Mouse (Mus musculus): Measurements from ENCODE around the gene Gm20521. TPM values are rescaled to one million over a fixed set of nuclear protein-coding genes. Genes with fewer than 3 reads are reported as not detected.

Gene Gm20521
- polyA plus RNA-seq, 1 experiment from 2014 or later, result not detected

DNA sequence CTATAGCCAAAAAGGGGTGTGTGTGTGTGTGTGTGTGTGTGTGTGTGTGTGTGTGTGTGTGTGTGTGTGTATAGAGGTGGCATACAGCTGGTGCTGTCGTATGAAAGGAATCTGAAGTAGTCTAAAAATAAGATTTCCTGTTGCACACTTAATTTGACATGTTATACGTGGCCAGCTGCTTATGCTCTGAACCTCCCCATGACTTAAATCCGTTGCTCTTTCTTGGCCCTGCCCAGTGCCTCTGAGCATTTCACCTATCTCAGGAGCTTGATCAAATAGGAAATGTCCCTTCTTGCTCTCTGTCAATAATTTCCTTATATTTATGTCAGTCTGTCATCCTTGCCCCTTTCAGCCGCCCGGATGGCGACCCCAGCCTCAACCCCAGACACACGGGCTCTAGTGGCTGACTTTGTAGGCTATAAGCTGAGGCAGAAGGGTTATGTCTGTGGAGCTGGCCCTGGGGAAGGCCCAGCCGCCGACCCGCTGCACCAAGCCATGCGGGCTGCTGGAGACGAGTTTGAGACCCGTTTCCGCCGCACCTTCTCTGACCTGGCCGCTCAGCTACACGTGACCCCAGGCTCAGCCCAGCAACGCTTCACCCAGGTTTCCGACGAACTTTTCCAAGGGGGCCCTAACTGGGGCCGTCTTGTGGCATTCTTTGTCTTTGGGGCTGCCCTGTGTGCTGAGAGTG lies 926 bp downstream of the Gm20521 start:
- H3K27ac ChIP-seq (ENCODE audit: low read length), result peak overlapping the region; percentile 74
- peak overlapping the region; percentile 90 for H3K4me2 ChIP-seq (ENCODE audit: low read length)
- peak overlapping the region; percentile 55 for H3K4me3 ChIP-seq (replicated peaks; ENCODE audit: low read length)
- no peaks in the 10 kb centered on the region for H3K36me3 ChIP-seq (ENCODE audit: control insufficient read depth, insufficient read depth)
- ATAC-seq, result no peak
- WGBS, result 26% methylated on average over 21 of the region's 21 CpGs
- no peaks in the 10 kb centered on the region for H3K27me3 ChIP-seq (replicated peaks; ENCODE audit: control insufficient read depth, insufficient read depth, low read length)
- peak overlapping the region; percentile 69 for H3K9ac ChIP-seq (replicated peaks; ENCODE audit: low read depth, low read length)
- H3K9me3 ChIP-seq (ENCODE audit: control insufficient read depth, low read length), result no peaks in the 10 kb centered on the region
- peaks cover 23% of the 10 kb centered on the region for H3K4me1 ChIP-seq (replicated peaks; ENCODE audit: control insufficient read depth, insufficient read depth, low read length)

DNA sequence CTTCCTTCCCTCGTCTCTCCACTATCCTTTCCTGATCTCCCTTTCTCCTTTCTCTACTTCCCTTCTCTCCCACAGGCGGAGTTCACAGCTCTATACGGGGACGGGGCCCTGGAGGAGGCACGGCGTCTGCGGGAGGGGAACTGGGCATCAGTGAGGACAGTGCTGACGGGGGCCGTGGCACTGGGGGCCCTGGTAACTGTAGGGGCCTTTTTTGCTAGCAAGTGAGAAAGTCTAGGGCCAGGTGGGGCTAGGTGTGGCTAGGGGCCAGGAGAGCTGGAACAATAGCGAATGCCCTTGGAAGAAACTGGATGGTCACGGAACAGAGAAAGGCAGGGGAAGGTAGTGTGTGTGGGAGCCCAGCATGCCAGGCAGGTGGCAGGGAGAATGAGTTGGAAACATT lies 2.1 kb downstream of the Gm20521 start:
- Histone ChIP-seq H3K36me3 (ENCODE audit: control insufficient read depth, insufficient read depth) (no peaks in the 10 kb centered on the region), H3K27me3 (replicated peaks; ENCODE audit: control insufficient read depth, insufficient read depth, low read length) (no peaks in the 10 kb centered on the region), H3K27ac (ENCODE audit: low read length) (no peak overlapping the region), H3K4me3 (replicated peaks; ENCODE audit: low read length) (no peak overlapping the region), H3K4me2 (ENCODE audit: low read length) (no peak overlapping the region), H3K4me1 (replicated peaks; ENCODE audit: control insufficient read depth, insufficient read depth, low read length) (peaks cover 23% of the 10 kb centered on the region), H3K9me3 (ENCODE audit: control insufficient read depth, low read length) (no peaks in the 10 kb centered on the region), H3K9ac (replicated peaks; ENCODE audit: low read depth, low read length) (no peak overlapping the region)
- 93% methylated on average over 11 of the region's 11 CpGs for WGBS
- ATAC-seq, result no peak

DNA sequence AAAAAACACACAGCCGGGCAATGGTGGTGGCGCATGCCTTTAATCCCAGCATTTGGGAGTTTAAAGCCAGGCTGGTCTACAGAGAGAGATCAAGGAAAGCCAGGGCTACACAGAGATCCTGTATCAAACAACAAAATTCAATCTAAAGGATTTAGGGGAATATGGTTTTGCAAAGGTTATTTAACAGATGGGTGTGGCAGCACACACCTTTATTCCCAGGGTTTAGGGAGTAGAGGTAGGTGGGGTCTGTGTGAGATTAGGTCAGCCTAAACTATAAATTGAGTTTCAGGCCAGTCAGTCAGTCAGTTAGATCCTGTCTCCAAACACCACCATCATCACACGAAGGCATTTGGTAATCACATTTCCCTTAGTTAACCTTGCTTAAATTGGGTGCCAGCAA lies 9.0 kb downstream of the Gm20521 start, which contains the start of gene Pabpn1:
Pabpn1 (plus strand) TSS at position 301 of the 400 bp plus-strand sequence.
- no peaks in the 10 kb centered on the region for H3K27me3 ChIP-seq (replicated peaks; ENCODE audit: control insufficient read depth, insufficient read depth, low read length)
- H3K9ac ChIP-seq (replicated peaks; ENCODE audit: low read depth, low read length), result peak within 1 kb of the TSS; percentile 59; the same call in 1 of the 2 replicates
- H3K4me1 ChIP-seq (replicated peaks; ENCODE audit: control insufficient read depth, insufficient read depth, low read length), result peaks cover 18% of the 10 kb centered on the region
- H3K36me3 ChIP-seq (ENCODE audit: control insufficient read depth, insufficient read depth), result peaks cover 12% of the 10 kb centered on the region
- no peak for ATAC-seq
- H3K4me2 ChIP-seq (ENCODE audit: low read length), result peak within 1 kb of the TSS; percentile 59
- WGBS, result 95% methylated on average over 3 of the region's 3 CpGs
- peak within 1 kb of the TSS; percentile 94 for H3K4me3 ChIP-seq (replicated peaks; ENCODE audit: low read length)
- H3K9me3 ChIP-seq (ENCODE audit: control insufficient read depth, low read length), result no peaks in the 10 kb centered on the region
- peak within 1 kb of the TSS; percentile 94 for H3K27ac ChIP-seq (ENCODE audit: low read length)

DNA sequence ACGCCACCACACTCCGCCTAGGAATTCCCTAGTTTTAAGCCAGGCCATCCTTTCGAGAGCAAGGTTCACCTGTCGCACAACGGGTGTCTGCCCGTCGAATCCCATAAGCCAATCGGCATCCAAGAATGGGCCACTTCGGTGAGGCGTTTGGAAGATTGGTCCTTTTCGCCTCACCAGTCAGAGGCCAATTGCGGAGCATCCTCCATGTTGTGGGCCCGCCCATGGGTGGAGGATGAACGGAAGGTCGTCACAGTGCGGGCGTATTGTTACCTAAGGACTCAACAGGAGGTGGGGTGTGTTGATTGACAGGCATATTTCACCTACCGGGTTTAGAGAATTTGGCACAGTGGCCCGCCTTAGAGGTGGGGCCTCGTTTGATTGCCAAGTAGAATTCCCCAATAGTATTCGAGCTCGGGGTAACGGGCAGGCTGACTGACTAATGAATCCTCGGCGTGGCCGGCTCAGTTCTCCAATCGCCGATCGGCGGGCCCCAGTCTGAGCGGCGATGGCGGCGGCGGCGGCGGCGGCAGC lies 10.5 kb downstream of the Gm20521 start:
- H3K4me1 ChIP-seq (replicated peaks; ENCODE audit: control insufficient read depth, insufficient read depth, low read length), result peaks cover 18% of the 10 kb centered on the region
- peak overlapping the region; percentile 91 for H3K9ac ChIP-seq (replicated peaks; ENCODE audit: low read depth, low read length)
- H3K27me3 ChIP-seq (replicated peaks; ENCODE audit: control insufficient read depth, insufficient read depth, low read length), result no peaks in the 10 kb centered on the region
- H3K4me3 ChIP-seq (replicated peaks; ENCODE audit: low read length), result peak overlapping the region; percentile 94
- peak overlapping the region; percentile 59 for H3K4me2 ChIP-seq (ENCODE audit: low read length)
- peaks cover 19% of the 10 kb centered on the region for H3K36me3 ChIP-seq (ENCODE audit: control insufficient read depth, insufficient read depth)
- WGBS, result under 1% methylated on average over 38 of the region's 38 CpGs
- no peaks in the 10 kb centered on the region for H3K9me3 ChIP-seq (ENCODE audit: control insufficient read depth, low read length)
- H3K27ac ChIP-seq (ENCODE audit: low read length), result peak overlapping the region; percentile 95
- peak; percentile 99 for ATAC-seq

DNA sequence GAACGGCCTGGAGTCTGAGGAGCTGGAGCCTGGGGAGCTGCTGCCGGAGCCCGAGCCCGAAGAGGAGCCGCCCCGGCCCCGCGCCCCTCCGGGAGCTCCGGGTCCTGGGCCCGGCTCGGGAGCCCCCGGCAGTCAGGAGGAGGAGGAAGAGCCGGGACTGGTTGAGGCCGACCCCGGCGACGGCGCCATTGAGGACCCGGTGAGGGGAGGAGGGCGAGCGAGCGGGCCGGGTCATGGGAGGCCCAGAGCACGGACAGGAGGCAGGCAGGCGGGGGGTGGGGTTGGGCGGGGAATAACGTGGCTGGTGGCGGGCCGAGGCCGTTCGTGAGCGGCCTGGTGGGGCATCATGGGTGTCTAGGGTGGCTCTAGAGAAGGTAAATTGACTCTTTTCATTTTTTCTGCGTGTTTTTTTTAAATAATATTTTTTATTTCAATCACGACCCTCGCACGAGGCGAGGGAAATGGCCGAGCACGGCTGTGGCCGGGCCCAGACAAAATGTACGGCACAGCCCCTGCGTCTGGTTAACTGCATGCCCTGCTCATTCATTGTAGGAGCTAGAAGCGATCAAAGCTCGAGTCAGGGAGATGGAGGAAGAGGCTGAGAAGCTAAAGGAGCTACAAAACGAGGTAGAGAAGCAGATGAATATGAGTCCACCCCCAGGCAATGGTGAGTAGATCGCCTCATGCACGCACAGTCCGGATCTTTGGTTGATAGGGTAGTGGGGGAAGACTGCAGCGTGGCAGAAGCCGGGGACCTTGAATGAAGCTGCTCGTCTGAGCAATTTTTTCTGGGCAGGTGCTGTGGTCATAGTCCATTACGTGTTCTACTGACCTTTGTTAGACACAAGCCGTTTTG lies 11.3 kb downstream of the Gm20521 start:
- Histone ChIP-seq H3K36me3 (ENCODE audit: control insufficient read depth, insufficient read depth) (peaks cover 22% of the 10 kb centered on the region), H3K9ac (replicated peaks; ENCODE audit: low read depth, low read length) (peak overlapping the region; percentile 91), H3K4me2 (ENCODE audit: low read length) (peak overlapping the region; percentile 84), H3K27ac (ENCODE audit: low read length) (peak overlapping the region; percentile 95), H3K9me3 (ENCODE audit: control insufficient read depth, low read length) (no peaks in the 10 kb centered on the region), H3K27me3 (replicated peaks; ENCODE audit: control insufficient read depth, insufficient read depth, low read length) (no peaks in the 10 kb centered on the region), H3K4me1 (replicated peaks; ENCODE audit: control insufficient read depth, insufficient read depth, low read length) (peaks cover 18% of the 10 kb centered on the region), H3K4me3 (replicated peaks; ENCODE audit: low read length) (peak overlapping the region; percentile 94)
- ATAC-seq, result peak; percentile 39
- 0% methylated on average over 47 of the region's 54 CpGs for WGBS

DNA sequence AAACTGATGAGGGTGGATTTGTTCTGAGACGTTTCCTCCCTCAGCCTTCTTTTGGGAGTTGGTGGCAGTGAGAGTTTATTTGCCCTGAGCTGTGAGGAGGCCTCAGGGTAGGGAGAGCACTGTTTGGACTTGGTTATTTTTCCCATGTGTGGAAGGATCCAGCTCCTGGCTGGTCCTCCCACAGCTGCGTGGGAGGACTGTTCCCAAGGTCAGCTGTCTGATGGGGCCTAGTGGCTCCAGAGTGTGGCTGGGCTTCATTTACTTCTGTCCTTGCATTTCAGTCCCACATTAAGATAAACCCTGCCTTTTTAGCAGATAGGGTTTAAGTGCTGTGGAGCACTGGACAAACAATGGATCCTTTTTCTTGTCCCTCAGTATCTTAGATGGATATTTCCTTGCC lies 14.2 kb downstream of the Gm20521 start:
- H3K9ac ChIP-seq (replicated peaks; ENCODE audit: low read depth, low read length), result no peak overlapping the region

DNA sequence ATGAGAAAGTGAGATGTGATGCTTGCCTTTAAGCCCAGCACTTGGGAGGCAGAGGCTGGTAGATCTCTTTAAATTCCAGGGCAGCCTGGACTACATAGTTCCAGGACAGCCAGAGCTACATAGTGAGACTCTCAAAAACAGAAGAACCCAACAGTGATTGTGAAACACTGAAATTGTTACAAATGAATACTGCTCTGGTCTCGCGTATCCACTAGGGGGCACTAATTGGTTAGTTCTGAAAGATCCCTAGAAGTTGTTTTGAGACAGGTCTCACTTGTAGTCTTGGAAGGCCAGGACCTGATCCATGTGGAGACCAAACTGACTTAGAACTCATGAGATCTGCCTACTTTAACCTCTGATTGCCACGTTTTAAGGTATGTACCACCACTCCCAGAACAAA lies 17.1 kb downstream of the Gm20521 start:
- H3K4me1 ChIP-seq (replicated peaks; ENCODE audit: control insufficient read depth, insufficient read depth, low read length), result peaks cover 12% of the 10 kb centered on the region
- H3K27me3 ChIP-seq (replicated peaks; ENCODE audit: control insufficient read depth, insufficient read depth, low read length), result no peaks in the 10 kb centered on the region
- peaks cover 27% of the 10 kb centered on the region for H3K36me3 ChIP-seq (ENCODE audit: control insufficient read depth, insufficient read depth)
- no peaks in the 10 kb centered on the region for H3K9me3 ChIP-seq (ENCODE audit: control insufficient read depth, low read length)
- no peak overlapping the region for H3K4me3 ChIP-seq (replicated peaks; ENCODE audit: low read length)
- no peak overlapping the region for H3K27ac ChIP-seq (ENCODE audit: low read length)
- ATAC-seq, result peak; percentile 70
- H3K4me2 ChIP-seq (ENCODE audit: low read length), result no peak overlapping the region
- no peak overlapping the region for H3K9ac ChIP-seq (replicated peaks; ENCODE audit: low read depth, low read length)
- WGBS, result 2% methylated on average over 3 of the region's 3 CpGs

More for the DNA sequence above, 14.2 kb downstream of the Gm20521 start:
- 71% methylated on average over 2 of the region's 2 CpGs for WGBS
- ATAC-seq, result no peak
- Histone ChIP-seq H3K4me1 (replicated peaks; ENCODE audit: control insufficient read depth, insufficient read depth, low read length) (peaks cover 18% of the 10 kb centered on the region), H3K9me3 (ENCODE audit: control insufficient read depth, low read length) (no peaks in the 10 kb centered on the region), H3K4me2 (ENCODE audit: low read length) (no peak overlapping the region), H3K27me3 (replicated peaks; ENCODE audit: control insufficient read depth, insufficient read depth, low read length) (no peaks in the 10 kb centered on the region), H3K36me3 (ENCODE audit: control insufficient read depth, insufficient read depth) (peaks cover 22% of the 10 kb centered on the region), H3K4me3 (replicated peaks; ENCODE audit: low read length) (no peak overlapping the region), H3K27ac (ENCODE audit: low read length) (no peak overlapping the region)

DNA sequence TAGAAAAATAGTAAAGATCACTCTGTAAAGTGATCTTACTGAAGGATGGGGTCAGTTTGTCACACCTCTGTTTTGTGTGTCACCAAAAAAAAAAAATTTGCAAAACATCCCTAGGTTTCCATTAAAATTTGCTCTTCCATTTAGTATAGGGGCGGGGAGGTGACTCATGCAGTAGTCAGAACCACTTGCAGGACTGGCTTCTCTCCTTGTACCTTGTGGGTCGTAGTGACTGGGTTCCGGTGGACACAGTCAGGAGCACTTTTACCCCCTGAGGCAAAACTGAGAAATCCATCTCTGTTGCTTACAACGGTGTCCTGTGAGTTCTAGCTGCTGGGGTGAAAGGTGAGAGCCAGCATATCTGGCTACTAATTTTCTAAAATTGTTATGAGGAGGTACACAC lies 20.4 kb downstream of the Gm20521 start:
- H3K36me3 ChIP-seq (ENCODE audit: control insufficient read depth, insufficient read depth), result peaks cover 31% of the 10 kb centered on the region

DNA sequence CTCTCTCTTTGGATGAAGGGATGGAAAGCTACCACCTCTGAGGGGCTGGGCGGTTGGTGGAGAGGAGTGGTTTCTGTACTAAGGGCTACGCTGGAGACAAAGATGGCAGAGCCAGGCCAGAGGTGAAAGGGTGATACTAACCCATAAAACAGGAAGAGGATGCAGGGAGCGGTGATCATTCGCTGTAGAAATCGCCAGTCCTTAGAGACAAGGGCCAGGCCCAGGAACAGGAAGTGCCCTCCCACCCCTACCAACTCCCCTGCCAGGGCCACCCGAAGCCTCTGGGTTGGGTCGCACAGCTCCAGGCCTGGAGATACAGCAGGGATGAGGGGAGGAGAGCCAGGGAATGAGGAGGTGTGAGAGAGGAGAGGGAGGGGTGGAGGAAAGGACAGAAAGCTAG lies 25.4 kb downstream of the Gm20521 start:
- Histone ChIP-seq H3K4me3 (replicated peaks; ENCODE audit: low read length) (no peak overlapping the region), H3K27me3 (replicated peaks; ENCODE audit: control insufficient read depth, insufficient read depth, low read length) (no peaks in the 10 kb centered on the region), H3K9me3 (ENCODE audit: control insufficient read depth, low read length) (no peaks in the 10 kb centered on the region), H3K36me3 (ENCODE audit: control insufficient read depth, insufficient read depth) (peaks cover 30% of the 10 kb centered on the region), H3K27ac (ENCODE audit: low read length) (no peak overlapping the region), H3K4me2 (ENCODE audit: low read length) (no peak overlapping the region), H3K9ac (replicated peaks; ENCODE audit: low read depth, low read length) (0 out of 2 replicates have a peak overlapping the region, but pooled peaks have one; percentile 9), H3K4me1 (replicated peaks; ENCODE audit: control insufficient read depth, insufficient read depth, low read length) (peaks cover 25% of the 10 kb centered on the region)
- 94% methylated on average over 7 of the region's 7 CpGs for WGBS
- no peak for ATAC-seq

More for the DNA sequence above, 20.4 kb downstream of the Gm20521 start:
- WGBS, result 97% methylated on average over 4 of the region's 4 CpGs
- Histone ChIP-seq H3K4me1 (replicated peaks; ENCODE audit: control insufficient read depth, insufficient read depth, low read length) (peaks cover under 1% of the 10 kb centered on the region; the same call in 1 of the 2 replicates), H3K9me3 (ENCODE audit: control insufficient read depth, low read length) (no peaks in the 10 kb centered on the region), H3K27ac (ENCODE audit: low read length) (no peak overlapping the region), H3K4me3 (replicated peaks; ENCODE audit: low read length) (no peak overlapping the region), H3K4me2 (ENCODE audit: low read length) (no peak overlapping the region), H3K27me3 (replicated peaks; ENCODE audit: control insufficient read depth, insufficient read depth, low read length) (no peaks in the 10 kb centered on the region), H3K9ac (replicated peaks; ENCODE audit: low read depth, low read length) (no peak overlapping the region)
- ATAC-seq, result no peak

All from forebrain, embryonic 16.5 days (tissue).